Mouse (Mus musculus) bone marrow macrophage, adult 2 months (primary cell): Measurements from ENCODE around the gene Adtrp.

Source experiments
- CTCF ChIP-seq: IDR thresholded peaks from 2 replicates; pipeline ENCODE4 v1.5.1; 2012; ENCODE audit warnings: low read depth, mild to moderate bottlenecking, low read length, moderate library complexity
- POLR2A ChIP-seq: IDR thresholded peaks from 2 replicates; pipeline ENCODE4 v1.6.1; 2012; ENCODE audit warnings: mild to moderate bottlenecking, low read depth, low read length, borderline replicate concordance

DNA sequence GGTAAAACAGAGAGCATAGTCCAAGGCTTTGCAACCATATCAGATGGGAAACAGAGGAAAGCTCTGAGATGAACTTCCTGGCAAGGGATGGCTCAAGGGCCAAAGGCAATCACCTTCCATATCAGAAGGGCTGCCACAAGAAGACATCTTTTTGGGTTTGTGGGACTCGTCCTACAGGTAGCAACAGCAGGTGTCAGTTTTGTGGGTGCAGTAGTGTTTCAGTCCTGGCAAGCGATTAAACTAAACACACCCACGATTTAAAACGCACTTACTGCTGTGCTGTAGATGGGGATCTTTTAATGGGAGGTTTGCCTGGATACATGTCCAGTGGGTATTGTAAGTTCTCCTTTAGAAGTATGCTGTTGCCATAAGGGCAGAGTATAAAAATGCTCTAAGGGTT, 43.1 kb upstream of the Adtrp start:
- TF ChIP-seq POLR2A (no peak), CTCF (no peak)
